Mouse (Mus musculus) MEL (cell line): ENCODE results near the gene Mbtd1. TPM values are rescaled to one million over a fixed set of nuclear protein-coding genes. Genes with fewer than 3 reads are reported as not detected.

ENCODE experiments used
- DNase-seq: peaks from one replicate; pipeline ENCODE4 v3.0.0; 2011; ENCODE audit warnings: low read depth, low spot score
- H3K27ac ChIP-seq: 2 replicates; pipeline ENCODE4 v1.5.1; 2012; ENCODE audit warnings: low read depth, mild to moderate bottlenecking, control low read depth, low read length, moderate library complexity; ENCODE audit not compliant: control insufficient read depth
- H3K27me3 ChIP-seq, 2 experiments: fragments of 150-350 bp in 1 of 2; sonication (generic) in 1 of 2; 2 replicates each; pipeline ENCODE4 v1.6.1; 2012; ENCODE audit warnings: low read length in 2 of 2, mild to moderate bottlenecking in 2 of 2, improper control_type of control experiment in 1 of 2, moderate library complexity in 1 of 2; ENCODE audit not compliant: insufficient read depth in 2 of 2, control insufficient read depth in 1 of 2
- H3K36me3 ChIP-seq, 2 experiments: 2 replicates each; pipeline ENCODE4 v1.6.1; 2012 to 2014; ENCODE audit warnings: low read length in 2 of 2, improper control_type of control experiment in 1 of 2, inconsistent platforms in 1 of 2, mild to moderate bottlenecking in 1 of 2; ENCODE audit not compliant: insufficient read depth in 2 of 2, control insufficient read depth in 1 of 2
- H3K4me1 ChIP-seq, 2 experiments: fragments of 150-350 bp in 1 of 2; sonication (generic) in 1 of 2; 2 replicates each; pipeline ENCODE4 v1.6.1; 2012; ENCODE audit warnings: low read length in 2 of 2, improper control_type of control experiment in 1 of 2, mild to moderate bottlenecking in 1 of 2; ENCODE audit not compliant: insufficient read depth in 2 of 2, control insufficient read depth in 1 of 2
- H3K4me3 ChIP-seq, 2 experiments: fragments of 150-350 bp in 1 of 2; sonication (generic) in 1 of 2; 2 replicates each; pipeline ENCODE4 v1.5.1; 2012; ENCODE audit warnings: low read depth in 2 of 2, low read length in 2 of 2, mild to moderate bottlenecking in 2 of 2, moderate library complexity in 2 of 2, control low read depth in 1 of 2, improper control_type of control experiment in 1 of 2; ENCODE audit not compliant: control insufficient read depth in 1 of 2, insufficient read depth in 1 of 2
- H3K79me2 ChIP-seq: 2 replicates; pipeline ENCODE4 v1.6.1; 2012; ENCODE audit warnings: mild to moderate bottlenecking, low read length, moderate library complexity; ENCODE audit not compliant: control insufficient read depth, poor library complexity, insufficient read depth
- H3K9ac ChIP-seq: 2 replicates; pipeline ENCODE4 v1.6.1; 2012; ENCODE audit warnings: low read depth, mild to moderate bottlenecking, control low read depth, low read length, moderate library complexity; ENCODE audit not compliant: control insufficient read depth, poor library complexity, severe bottlenecking
- H3K9me3 ChIP-seq: fragments of 150-350 bp; sonication (generic); replicated peaks from 2 replicates; pipeline ENCODE4 v1.6.1; 2012; ENCODE audit warnings: mild to moderate bottlenecking, low read length, improper control_type of control experiment, moderate library complexity; ENCODE audit not compliant: insufficient read depth
- BHLHE40 ChIP-seq: IDR thresholded peaks from 2 replicates; pipeline ENCODE4 v1.6.1; 2012; ENCODE audit warnings: low read depth, mild to moderate bottlenecking, inconsistent platforms, low read length, improper control_type of control experiment, borderline replicate concordance
- CHD1 ChIP-seq: IDR thresholded peaks from 2 replicates; pipeline ENCODE4 v1.6.1; 2012; ENCODE audit warnings: low read depth, mild to moderate bottlenecking, inconsistent platforms, low read length, improper control_type of control experiment
- CHD2 ChIP-seq: IDR thresholded peaks from 2 replicates; pipeline ENCODE4 v1.6.1; 2011; ENCODE audit warnings: low read length, improper control_type of control experiment
- E2F4 ChIP-seq: IDR thresholded peaks from 2 replicates; pipeline ENCODE4 v1.6.1; 2011; ENCODE audit warnings: low read depth, low read length, improper control_type of control experiment, borderline replicate concordance
- ELF1 ChIP-seq: IDR thresholded peaks from 2 replicates; pipeline ENCODE4 v1.6.1; 2014; ENCODE audit warnings: low read depth, mild to moderate bottlenecking, inconsistent platforms, low read length, improper control_type of control experiment, moderate library complexity
- EP300 ChIP-seq, 2 experiments: IDR thresholded peaks; 2 replicates each; pipeline ENCODE4 v1.6.1; 2011; ENCODE audit warnings: improper control_type of control experiment in 2 of 2, low read length in 2 of 2, low read depth in 1 of 2, mild to moderate bottlenecking in 1 of 2
- ETS1 ChIP-seq: IDR thresholded peaks from 2 replicates; pipeline ENCODE4 v1.6.1; 2012; ENCODE audit warnings: low read depth, mild to moderate bottlenecking, inconsistent platforms, low read length, improper control_type of control experiment, moderate library complexity
- GABPA ChIP-seq: IDR thresholded peaks from 2 replicates; pipeline ENCODE4 v1.6.1; 2012; ENCODE audit warnings: low read depth, mild to moderate bottlenecking, inconsistent platforms, low read length, improper control_type of control experiment, moderate library complexity
- GATA1 ChIP-seq: IDR thresholded peaks from 2 replicates; pipeline ENCODE4 v1.6.1; 2011; ENCODE audit warnings: low read depth, low read length, improper control_type of control experiment
- HCFC1 ChIP-seq: IDR thresholded peaks from 2 replicates; pipeline ENCODE4 v1.6.1; 2012; ENCODE audit warnings: low read depth, mild to moderate bottlenecking, inconsistent platforms, low read length, improper control_type of control experiment, moderate library complexity
- JUND ChIP-seq: IDR thresholded peaks from 2 replicates; pipeline ENCODE4 v1.6.1; 2011; ENCODE audit warnings: low read depth, mild to moderate bottlenecking, improper control_type of control experiment, low read length
- KAT2A ChIP-seq: conservative IDR thresholded peaks from 2 replicates; pipeline ENCODE4 v1.6.1; 2012; ENCODE audit warnings: low read depth, low read length, improper control_type of control experiment, inconsistent platforms
- MAX ChIP-seq: IDR thresholded peaks from 2 replicates; pipeline ENCODE4 v1.6.1; 2011; ENCODE audit warnings: low read length, improper control_type of control experiment
- MAZ ChIP-seq: IDR thresholded peaks from 2 replicates; pipeline ENCODE4 v1.6.1; 2012; ENCODE audit warnings: low read depth, mild to moderate bottlenecking, inconsistent platforms, low read length, improper control_type of control experiment
- MXI1 ChIP-seq: IDR thresholded peaks from 2 replicates; pipeline ENCODE4 v1.6.1; 2011; ENCODE audit warnings: mild to moderate bottlenecking, low read depth, low read length, improper control_type of control experiment
- MYB ChIP-seq: IDR thresholded peaks from 2 replicates; pipeline ENCODE4 v1.6.1; 2011; ENCODE audit warnings: mild to moderate bottlenecking, low read depth, low read length, improper control_type of control experiment
- MYC ChIP-seq: IDR thresholded peaks from 2 replicates; pipeline ENCODE4 v1.6.1; 2011; ENCODE audit warnings: low read depth, mild to moderate bottlenecking, low read length, improper control_type of control experiment, moderate library complexity
- NELFE ChIP-seq: IDR thresholded peaks from 2 replicates; pipeline ENCODE4 v1.6.1; 2011; ENCODE audit warnings: low read depth, low read length, improper control_type of control experiment
- NRF1 ChIP-seq: IDR thresholded peaks from 2 replicates; pipeline ENCODE4 v1.6.1; 2014; ENCODE audit warnings: low read depth, mild to moderate bottlenecking, inconsistent platforms, low read length, improper control_type of control experiment, moderate library complexity; ENCODE audit not compliant: poor library complexity, insufficient read depth, severe bottlenecking
- POLR2A ChIP-seq, 2 experiments: IDR thresholded peaks; 2 replicates each; pipeline ENCODE4 v1.6.1; 2011 to 2012; ENCODE audit warnings: low read length in 2 of 2, mild to moderate bottlenecking in 2 of 2, control low read depth in 1 of 2, improper control_type of control experiment in 1 of 2, low read depth in 1 of 2, moderate library complexity in 1 of 2; ENCODE audit not compliant: control insufficient read depth in 1 of 2, insufficient read depth in 1 of 2, poor library complexity in 1 of 2
- POLR2AphosphoS2 ChIP-seq: IDR thresholded peaks from 2 replicates; pipeline ENCODE4 v1.6.1; 2011; ENCODE audit warnings: low read length, improper control_type of control experiment
- POLR2AphosphoS5 ChIP-seq: IDR thresholded peaks from 2 replicates; pipeline ENCODE4 v1.6.1; 2012; ENCODE audit warnings: low read depth, borderline replicate concordance, mild to moderate bottlenecking, inconsistent platforms, low read length, moderate library complexity, mixed read lengths
- RAD21 ChIP-seq: IDR thresholded peaks from 2 replicates; pipeline ENCODE4 v1.6.1; 2011; ENCODE audit warnings: mild to moderate bottlenecking, low read depth, low read length, improper control_type of control experiment
- RCOR1 ChIP-seq: IDR thresholded peaks from 2 replicates; pipeline ENCODE4 v1.6.1; 2012; ENCODE audit warnings: low read depth, mild to moderate bottlenecking, inconsistent platforms, low read length, improper control_type of control experiment
- SIN3A ChIP-seq: IDR thresholded peaks from 2 replicates; pipeline ENCODE4 v1.6.1; 2012; ENCODE audit warnings: low read length, improper control_type of control experiment, inconsistent platforms
- SMC3 ChIP-seq: IDR thresholded peaks from 2 replicates; pipeline ENCODE4 v1.6.1; 2011; ENCODE audit warnings: low read depth, low read length, improper control_type of control experiment
- TBP ChIP-seq: IDR thresholded peaks from 2 replicates; pipeline ENCODE4 v1.8.0; 2011; ENCODE audit warnings: low read depth, low read length, improper control_type of control experiment
- UBTF ChIP-seq: IDR thresholded peaks from 2 replicates; pipeline ENCODE4 v1.6.1; 2012; ENCODE audit warnings: low read depth, mild to moderate bottlenecking, inconsistent platforms, low read length, improper control_type of control experiment, moderate library complexity, borderline replicate concordance; ENCODE audit not compliant: insufficient read depth
- USF1 ChIP-seq: IDR thresholded peaks from 2 replicates; pipeline ENCODE4 v1.6.1; 2014; ENCODE audit warnings: low read depth, mild to moderate bottlenecking, inconsistent platforms, low read length, improper control_type of control experiment, moderate library complexity
- USF2 ChIP-seq, 2 experiments: IDR thresholded peaks; 2 replicates each; pipeline ENCODE4 v1.6.1; 2011 to 2012; ENCODE audit warnings: improper control_type of control experiment in 2 of 2, low read length in 2 of 2, borderline replicate concordance in 1 of 2, inconsistent platforms in 1 of 2, low read depth in 1 of 2, mild to moderate bottlenecking in 1 of 2; ENCODE audit not compliant: insufficient read depth in 1 of 2
- ZMIZ1 ChIP-seq: IDR thresholded peaks from 2 replicates; pipeline ENCODE4 v1.6.1; 2012; ENCODE audit warnings: low read depth, mild to moderate bottlenecking, inconsistent platforms, low read length, improper control_type of control experiment, moderate library complexity
- ZNF384 ChIP-seq: IDR thresholded peaks from 2 replicates; pipeline ENCODE4 v1.6.1; 2012; ENCODE audit warnings: low read depth, mild to moderate bottlenecking, inconsistent platforms, low read length, improper control_type of control experiment
- polyA plus RNA-seq, 2 experiments: library from polyadenylated mRNA; stranded (reverse) in 1 of 2; unstranded in 1 of 2; fragments of >175 nt in 1 of 2; fragments of >200 nt in 1 of 2; gene quantifications; 2 replicates each; pipeline versions ENCODE4 v1.2.1 to v1.2.4; 2012; ENCODE audit warnings: low replicate concordance in 2 of 2, low read depth in 1 of 2; ENCODE audit not compliant: insufficient read length in 2 of 2, insufficient read depth in 1 of 2, missing spikeins in 1 of 2
- total RNA-seq: library from RNA; depleted of rRNA; stranded (reverse); fragments of 300-350 nt; gene quantifications from 2 replicates; pipeline ENCODE4 v1.2.3, GENCODE M21; 2012

The Mbtd1 gene
- total and polyA plus RNA-seq, 3 experiments: 43.0 to 3,192 (median 51.8) TPM

DNA sequence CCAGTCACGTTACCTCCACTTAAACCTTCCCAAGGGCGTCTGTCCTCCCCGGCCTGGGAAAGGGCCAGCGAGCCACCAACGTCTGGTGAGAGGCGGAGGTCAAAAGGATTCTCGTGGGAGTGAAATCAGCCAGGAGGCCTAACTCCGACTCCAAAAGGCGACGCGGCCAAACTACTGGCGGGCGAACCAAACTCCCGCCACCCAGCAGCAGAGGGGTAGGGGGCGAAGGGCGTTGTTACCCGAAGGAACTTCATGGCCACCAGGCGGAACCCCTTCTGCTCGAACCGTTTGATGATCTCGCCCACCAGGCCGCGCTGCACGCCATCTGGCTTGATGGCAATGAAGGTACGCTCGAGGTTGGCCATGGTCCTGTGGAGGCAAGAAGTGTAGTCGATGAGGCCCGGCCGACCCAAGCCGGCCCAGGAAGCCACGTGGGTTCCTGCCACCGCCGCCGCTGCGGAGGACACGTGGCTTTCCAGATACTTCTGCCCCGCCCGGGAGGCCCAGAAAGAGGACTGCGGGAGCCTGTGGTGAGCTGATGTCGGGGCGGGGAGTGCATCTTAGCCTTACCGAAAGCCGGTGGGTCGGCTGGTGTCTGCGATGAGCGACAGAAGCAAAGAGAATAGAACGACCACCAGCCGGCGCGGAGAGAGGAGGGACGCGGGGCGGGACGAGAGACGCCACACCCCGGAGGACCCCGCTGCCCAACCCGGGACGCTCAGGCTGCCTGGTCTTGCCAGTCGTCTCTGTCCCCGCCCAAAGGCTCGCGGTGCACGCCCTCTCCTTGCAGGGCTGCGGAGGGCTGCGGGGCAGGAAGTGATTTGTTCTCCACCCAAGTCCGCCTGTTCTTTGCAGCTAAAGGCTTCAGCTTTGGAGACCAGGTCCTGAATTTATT is 69.9 kb downstream of the Mbtd1 start:
- H3K36me3 ChIP-seq: peaks cover 13 to 23% of the 10 kb centered on the region in 2 experiments
- H3K27ac ChIP-seq: peak overlapping the region; percentile 83
- DNase-seq: peak; percentile 98
- no peaks in the 10 kb centered on the region for H3K27me3 ChIP-seq
- peaks cover 26% of the 10 kb centered on the region for H3K79me2 ChIP-seq
- no peaks in the 10 kb centered on the region for H3K9me3 ChIP-seq
- TF ChIP-seq KAT2A (peak; percentile 33; the same call in 1 of the 2 replicates), NRF1 (0 out of 2 replicates have a peak, but pooled peaks have one; percentile 35), EP300 (IDR thresholded peaks at IDR 0.05; ENCODE audit: low read depth in 1 of 2, low read length in 2 of 2) (no peak), POLR2AphosphoS2 (peak; percentile 33; the same call in 1 of the 2 replicates), SMC3 (no peak), UBTF (peak; percentile 31; the same call in 1 of the 2 replicates), MXI1 (peak; percentile 100), ZNF384 (no peak), JUND (no peak; the same call in 1 of the 2 replicates), RAD21 (no peak), SIN3A (peak; percentile 98), NELFE (peak; percentile 87), MAZ (no peak; the same call in 1 of the 2 replicates), HCFC1 (peak; percentile 56; the same call in 1 of the 2 replicates), CHD2 (no peak), POLR2AphosphoS5 (no peak), POLR2A (IDR thresholded peaks at IDR 0.05; ENCODE audit: control insufficient read depth in 1 of 2, insufficient read depth in 1 of 2, low read depth in 1 of 2, low read length in 2 of 2, poor library complexity in 1 of 2) (peak; percentile 49 to 91; a peak in 3 of 4 replicates), ZMIZ1 (0 out of 2 replicates have a peak, but pooled peaks have one; percentile 72), USF1 (peak; percentile 87), CHD1 (no peak; the same call in 1 of the 2 replicates), USF2 (IDR thresholded peaks at IDR 0.05; ENCODE audit: borderline replicate concordance in 1 of 2, insufficient read depth in 1 of 2, low read depth in 1 of 2, low read length in 2 of 2) (0 out of 4 replicates have a peak, but pooled peaks of 1 of the 2 experiments have one; percentile 47), RCOR1 (peak; percentile 57; the same call in 1 of the 2 replicates), GATA1 (no peak), E2F4 (no peak), BHLHE40 (0 out of 2 replicates have a peak, but pooled peaks have one; percentile 34), ETS1 (0 out of 2 replicates have a peak, but pooled peaks have one; percentile 11), MAX (peak; percentile 99), MYC (peak; percentile 100), TBP (peak; percentile 81), MYB (no peak; the same call in 1 of the 2 replicates), GABPA (no peak), ELF1 (peak; percentile 77)
- TF ChIP-seq, all 39 proteins: peak for 19
- H3K4me1 ChIP-seq: peaks cover 0 to 33% of the 10 kb centered on the region in 2 experiments; a peak in 3 of 4 replicates
- peak overlapping the region; percentile 87 for H3K9ac ChIP-seq
- peak overlapping the region; percentile 83 to 98 for H3K4me3 ChIP-seq
